Mouse (Mus musculus): Measurements from ENCODE around the gene Igfbp5. TPM values are rescaled to one million over a fixed set of nuclear protein-coding genes. Genes with fewer than 3 reads are reported as not detected.

Igfbp5 gene
- polyA plus RNA-seq, 1 experiment: not detected

- TF ChIP-seq GATA1 (IDR thresholded peaks at IDR 0.05; ENCODE audit: low read length): no peak
These were observed 61.5 kb downstream of the Igfbp5 start for GRCm38 (mm10) chr1:72813089-72813638.

- no peak for TF ChIP-seq GATA1 (IDR thresholded peaks at IDR 0.05; ENCODE audit: low read length)
These were observed 63.6 kb downstream of the Igfbp5 start for GRCm38 (mm10) chr1:72811061-72811460.

GRCm38 (mm10) chr1:72809951-72810675 lies 64.6 kb downstream of the Igfbp5 start:
- TF ChIP-seq GATA1 (IDR thresholded peaks at IDR 0.05; ENCODE audit: low read length): no peak

- TF ChIP-seq GATA1 (IDR thresholded peaks at IDR 0.05; ENCODE audit: low read length): no peak
These were observed 65.4 kb downstream of the Igfbp5 start for GRCm38 (mm10) chr1:72809304-72809703.

Other genes starting within 250 kb of the Igfbp5 start
- not detected in 2 replicates for gene Ankar, start 174.3 kb downstream of the Igfbp5 start, polyA plus RNA-seq (2012)
- 159 and 200 TPM in 2 replicates for gene Rpl37a, start 163.6 kb downstream of the Igfbp5 start, polyA plus RNA-seq (2012)
- not detected in 2 replicates for gene Igfbp2, start 50.4 kb downstream of the Igfbp5 start, polyA plus RNA-seq (2012)
- not detected in 2 replicates for gene Tnp1, start 141.0 kb upstream of the Igfbp5 start, polyA plus RNA-seq (2012)